Mouse (Mus musculus) heart, adult 2 months (tissue): ENCODE measurements around the gene Ptges2. TPM values are rescaled to one million over a fixed set of nuclear protein-coding genes. Genes with fewer than 3 reads are reported as not detected.

Source experiments
- DNase-seq, 2 experiments: peaks; one replicate each; pipeline ENCODE4 v3.0.0; 2021
- H3K27ac ChIP-seq: fragments of 200-600 bp; 2 replicates; pipeline ENCODE4 v1.8.1; 2022
- H3K27me3 ChIP-seq: fragments of 200-500 bp; 2 replicates; pipeline ENCODE4 v1.6.1; 2012; ENCODE audit warnings: mild to moderate bottlenecking, low read length, inconsistent platforms, mixed read lengths; ENCODE audit not compliant: control insufficient read depth, insufficient read depth
- H3K36me3 ChIP-seq: fragments of 200-500 bp; 2 replicates; pipeline ENCODE4 v1.6.1; 2012; ENCODE audit warnings: low read length, inconsistent platforms; ENCODE audit not compliant: control insufficient read depth, insufficient read depth
- H3K4me1 ChIP-seq: fragments of 200-500 bp; 2 replicates; pipeline ENCODE4 v1.6.1; 2011; ENCODE audit warnings: low read length; ENCODE audit not compliant: control insufficient read depth, insufficient read depth
- H3K4me3 ChIP-seq: fragments of 200-600 bp; 2 replicates; pipeline ENCODE4 v1.8.1; 2022
- H3K79me2 ChIP-seq: fragments of 200-500 bp; replicated peaks from 2 replicates; pipeline ENCODE4 v1.6.1; 2012; ENCODE audit warnings: mild to moderate bottlenecking, inconsistent platforms, low read length, moderate library complexity, mixed read lengths; ENCODE audit not compliant: control insufficient read depth, insufficient read depth
- H3K9ac ChIP-seq: fragments of 200-500 bp; 2 replicates; pipeline ENCODE4 v1.6.1; 2012; ENCODE audit warnings: low read depth, mild to moderate bottlenecking, control low read depth, inconsistent platforms, low read length, mixed read lengths
- CTCF ChIP-seq: fragments of 200-600 bp; IDR thresholded peaks from 2 replicates; pipeline ENCODE4 v1.8.1; 2022; ENCODE audit warnings: antibody characterized with exemption, mild to moderate bottlenecking, moderate library complexity
- EP300 ChIP-seq: fragments of 200-500 bp; IDR thresholded peaks from 2 replicates; pipeline ENCODE4 v1.6.1; 2011; ENCODE audit warnings: low read depth, low read length, control low read depth; ENCODE audit not compliant: insufficient read depth
- POLR2A ChIP-seq: fragments of 200-500 bp; IDR thresholded peaks from 2 replicates; pipeline ENCODE4 v1.6.1; 2011; ENCODE audit warnings: mild to moderate bottlenecking, low read depth, low read length, control low read depth; ENCODE audit not compliant: insufficient read depth
- WGBS: fragments of 180-500 bp; shearing (Covaris S2); methylation state at CpG from one replicate; pipeline ENCODE4 v1.1.7; 2018; 5-methylcytosine and 5-hydroxymethylcytosine counted together
- intact Hi-C: fragments of 180-260 bp; cut with DNase I; formaldehyde crosslinking; loops from one replicate; pipeline ENCODE4 v1.15.1; 2025
- polyA plus RNA-seq: library from polyadenylated mRNA; depleted of rRNA; stranded (reverse); fragments of >200 nt; gene quantifications from 2 replicates; pipeline ENCODE4 v1.2.3, GENCODE M21; 2012
- total RNA-seq, 2 experiments: library from RNA; stranded (reverse); gene quantifications; 2 replicates each; pipeline ENCODE4 v1.2.3; 2021

The Ptges2 gene
- total and polyA plus RNA-seq, 3 experiments, result 58.6 to 68.8 (median 68.2) TPM

DNA sequence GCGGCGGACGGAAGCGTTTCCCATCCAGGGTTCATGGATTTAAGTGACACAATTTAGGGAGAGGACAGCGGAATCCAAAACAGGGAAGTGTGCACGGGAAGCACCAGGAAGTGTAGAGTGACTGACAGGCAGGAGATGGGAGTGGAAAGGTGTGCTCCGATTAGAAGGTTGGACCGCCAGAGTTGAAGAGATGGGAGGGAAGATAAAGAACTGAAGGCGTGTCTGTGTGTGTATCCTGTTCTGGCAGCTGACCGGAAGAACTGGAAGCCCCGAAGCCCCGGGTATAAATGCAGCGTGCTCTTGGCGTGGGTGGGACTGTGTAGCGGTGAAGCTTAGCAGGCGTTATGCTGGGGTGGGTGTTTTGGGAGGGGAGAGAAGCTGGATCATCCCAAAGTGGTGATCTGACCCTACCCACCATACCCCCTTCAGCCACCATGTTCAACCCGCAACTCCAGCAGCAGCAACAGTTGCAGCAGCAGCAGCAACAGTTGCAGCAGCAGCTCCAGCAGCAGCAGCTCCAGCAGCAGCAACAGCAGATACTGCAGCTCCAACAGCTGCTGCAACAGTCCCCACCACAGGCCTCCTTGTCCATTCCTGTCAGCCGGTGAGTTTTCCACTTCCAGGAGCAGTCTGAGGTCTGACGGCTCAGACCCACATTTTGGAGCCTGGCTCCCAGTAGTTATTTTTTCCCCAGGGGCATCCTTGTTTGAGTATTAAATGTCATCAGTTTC is 32.2 kb upstream of the Ptges2 start:
- peaks cover 1% of the 10 kb centered on the region; the same call in 1 of the 2 replicates for H3K4me1 ChIP-seq
- no peaks in the 10 kb centered on the region for H3K79me2 ChIP-seq
- no peaks in the 10 kb centered on the region for H3K27me3 ChIP-seq
- DNase-seq, result no peak
- intact Hi-C loops, result loop anchor here (1.0 kb wide), 2 partner anchors 18 to 32 kb away; partner anchors contain the start of genes 1110008P14Rik and Ptges2
- H3K9ac ChIP-seq, result peak overlapping the region; percentile 77
- H3K4me3 ChIP-seq, result peak overlapping the region; percentile 65
- 7% methylated on average over 19 of the region's 19 CpGs for WGBS
- peak overlapping the region; percentile 83 for H3K27ac ChIP-seq
- no peaks in the 10 kb centered on the region for H3K36me3 ChIP-seq
- no peak for TF ChIP-seq POLR2A
- TF ChIP-seq EP300, result peak; percentile 8; the same call in 1 of the 2 replicates

- H3K9ac ChIP-seq, result no peak overlapping the region
- intact Hi-C loops, result no loop called here
- WGBS, result 83% methylated on average over 8 of the region's 8 CpGs
- peaks cover 1% of the 10 kb centered on the region; the same call in 1 of the 2 replicates for H3K4me1 ChIP-seq
- DNase-seq, result no peak
- no peak overlapping the region; the same call in 1 of the 2 replicates for H3K4me3 ChIP-seq
- no peak overlapping the region for H3K27ac ChIP-seq
- TF ChIP-seq POLR2A, result no peak
- TF ChIP-seq CTCF, result no peak
- no peak for TF ChIP-seq EP300
- H3K27me3 ChIP-seq, result no peaks in the 10 kb centered on the region
- H3K79me2 ChIP-seq, result no peaks in the 10 kb centered on the region
- no peaks in the 10 kb centered on the region for H3K36me3 ChIP-seq
Observed at GRCm38 (mm10) chr2:32364121-32364520, 31.6 kb upstream of the Ptges2 start.

- Histone ChIP-seq H3K79me2 (no peaks in the 10 kb centered on the region), H3K9ac (no peak overlapping the region), H3K27me3 (no peaks in the 10 kb centered on the region), H3K27ac (no peak overlapping the region), H3K4me1 (no peaks in the 10 kb centered on the region), H3K36me3 (no peaks in the 10 kb centered on the region), H3K4me3 (no peak overlapping the region)
- intact Hi-C loops, result no loop called here
- DNase-seq, result no peak
- 95% methylated on average over 5 of the region's 5 CpGs for whole genome bisulfite sequencing
- TF ChIP-seq EP300 (no peak), POLR2A (no peak), CTCF (no peak)
Observed at GRCm38 (mm10) chr2:32367315-32367714, 28.4 kb upstream of the Ptges2 start.

DNA sequence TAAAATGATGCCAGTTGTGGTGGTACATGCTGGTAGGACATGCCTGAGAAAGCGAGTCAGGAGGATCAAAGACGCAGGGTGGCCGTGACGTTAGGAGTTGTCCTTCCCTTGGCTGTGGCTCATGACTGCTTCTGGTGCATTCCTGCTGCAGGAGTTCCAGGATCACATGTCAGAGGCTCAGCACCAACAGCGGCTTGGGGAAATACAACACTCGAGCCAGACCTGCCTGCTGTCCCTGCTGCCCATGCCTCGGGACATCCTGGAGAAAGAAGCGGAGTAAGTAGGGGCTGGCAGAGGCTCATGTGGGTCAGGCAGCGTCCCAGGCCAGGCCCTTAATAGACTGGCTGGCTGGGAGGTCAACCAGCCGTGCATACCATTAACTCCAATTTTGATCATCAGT is 21.5 kb upstream of the Ptges2 start:
- Histone ChIP-seq H3K9ac (no peak overlapping the region), H3K27ac (no peak overlapping the region; the same call in 1 of the 2 replicates), H3K79me2 (no peaks in the 10 kb centered on the region), H3K4me1 (no peaks in the 10 kb centered on the region), H3K4me3 (no peak overlapping the region), H3K27me3 (no peaks in the 10 kb centered on the region), H3K36me3 (no peaks in the 10 kb centered on the region)
- DNase-seq, result peak in 1 of 2 experiments; percentile 53
- WGBS, result 67% methylated on average over 10 of the region's 10 CpGs
- intact Hi-C loops, result no loop called here
- TF ChIP-seq EP300, result no peak
- TF ChIP-seq POLR2A, result no peak
- no peak for TF ChIP-seq CTCF

- H3K79me2 ChIP-seq, result no peaks in the 10 kb centered on the region
- no peak for TF ChIP-seq EP300
- TF ChIP-seq CTCF, result no peak
- TF ChIP-seq POLR2A, result no peak
- WGBS, result 79% methylated on average over 13 of the region's 13 CpGs
- H3K9ac ChIP-seq, result no peak overlapping the region
- DNase-seq, result no peak
- intact Hi-C loops, result no loop called here
- no peak overlapping the region for H3K27ac ChIP-seq
- H3K4me1 ChIP-seq, result no peaks in the 10 kb centered on the region
- H3K36me3 ChIP-seq, result no peaks in the 10 kb centered on the region
- no peak overlapping the region for H3K4me3 ChIP-seq
- no peaks in the 10 kb centered on the region for H3K27me3 ChIP-seq
Observed at GRCm38 (mm10) chr2:32375317-32375940, 20.3 kb upstream of the Ptges2 start.

DNA sequence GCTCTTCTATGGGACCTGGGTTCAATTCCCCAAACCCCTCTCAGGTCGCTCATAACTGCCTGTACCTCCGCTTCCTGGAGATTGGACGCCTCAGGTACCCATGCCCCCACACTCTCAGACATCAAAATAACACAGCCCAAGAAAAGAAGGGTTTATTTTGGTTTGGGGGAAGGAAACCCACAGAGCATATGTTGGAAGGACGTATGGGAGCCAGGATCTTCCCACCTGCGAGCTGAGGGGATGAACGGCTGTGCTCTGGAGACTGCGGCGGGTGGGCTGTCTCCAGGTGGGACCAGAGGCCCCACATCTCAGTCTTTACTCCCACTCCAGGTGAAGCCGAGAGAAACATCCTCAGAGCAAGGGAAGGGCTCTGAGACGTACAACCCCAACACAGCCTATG is 18.7 kb upstream of the Ptges2 start:
- Histone ChIP-seq H3K36me3 (no peaks in the 10 kb centered on the region), H3K27me3 (no peaks in the 10 kb centered on the region), H3K27ac (no peak overlapping the region), H3K4me1 (peaks cover 1% of the 10 kb centered on the region), H3K9ac (no peak overlapping the region), H3K79me2 (no peaks in the 10 kb centered on the region), H3K4me3 (no peak overlapping the region)
- DNase-seq, result no peak
- TF ChIP-seq POLR2A (no peak), CTCF (no peak), EP300 (no peak)
- 94% methylated on average over 10 of the region's 10 CpGs for WGBS
- intact Hi-C loops, result no loop called here
